8 mouse cellular contexts compared by ENCODE assay signal in genomic region chr2:128967661-128968441, GRCm38 (mm10). TPM values are rescaled to one million over a fixed set of nuclear protein-coding genes. Genes with fewer than 3 reads are reported as not detected.
DNase-seq lines count a peak whose midpoint lies in the region; ATAC-seq and TF ChIP-seq lines count a peak whose summit lies in the region.

Gene Gm10762, minus strand, starts transcription at chr2:128967725.

- peak within 1 kb of the TSS; percentile 60 for H3K4me2 ChIP-seq in forebrain, postnatal 0 days (ENCODE audit: low read depth)
- peak within 1 kb of the TSS; percentile 75 for H3K4me2 ChIP-seq in lung, postnatal 0 days (replicated peaks; ENCODE audit: low read depth, low read length)

- ATAC-seq in forebrain, postnatal 0 days = peak; percentile 53
- ATAC-seq in lung, postnatal 0 days = peak; percentile 84

- H3K4me3 ChIP-seq in ES-E14 (ENCODE audit: insufficient read depth in 1 of 2, low read depth in 1 of 2, low read length in 2 of 2, poor library complexity in 1 of 2, severe bottlenecking in 1 of 2) = peak within 1 kb of the TSS; percentile 87 to 99
- H3K4me3 ChIP-seq in forebrain, postnatal 0 days (ENCODE audit: low read depth, low read length) = peak within 1 kb of the TSS; percentile 80
- H3K4me3 ChIP-seq in lung, postnatal 0 days (ENCODE audit: low read depth, low read length) = peak within 1 kb of the TSS; percentile 80

- 6% methylated on average over 78 of the region's 80 CpGs for WGBS in forebrain, postnatal 0 days
- WGBS in lung, postnatal 0 days = 5% methylated on average over 46 of the region's 80 CpGs

- no peaks in the 10 kb centered on the region for H3K9me3 ChIP-seq in ES-E14 (ENCODE audit: control insufficient read depth, insufficient read depth, low read depth, low read length)
- no peaks in the 10 kb centered on the region for H3K9me3 ChIP-seq in forebrain, postnatal 0 days (ENCODE audit: low read length)
- H3K9me3 ChIP-seq in lung, postnatal 0 days (ENCODE audit: low read length) = no peaks in the 10 kb centered on the region

- no peak for TF ChIP-seq CTCF in forebrain, postnatal 0 days (IDR thresholded peaks at IDR 0.05; ENCODE audit: low read depth)
- 0 out of 2 replicates have a peak, but pooled peaks have one; percentile 7 for TF ChIP-seq CTCF in lung, postnatal 0 days (IDR thresholded peaks at IDR 0.05)

- peak; percentile 58 for DNase-seq in ES-E14 (ENCODE audit: low read depth, low spot score)
- DNase-seq in cerebellum, adult 18-20 months = peak; percentile 80 to 84
- DNase-seq in forebrain, postnatal 0 days = peak; percentile 77
- DNase-seq in heart, postnatal 4 days = peak; percentile 85
- peak; percentile 78 for DNase-seq in layer of hippocampus, adult 9-11 months
- peak; percentile 92 for DNase-seq in lung, postnatal 0 days (ENCODE audit: low spot score)
- peak; percentile 77 for DNase-seq in ovary, postnatal 10 days (ENCODE audit: low spot score)
- peak; percentile 65 to 71 for DNase-seq in thymus, postnatal 10 days (ENCODE audit: low spot score in 2 of 2)

- H3K27me3 ChIP-seq in forebrain, postnatal 0 days (ENCODE audit: insufficient read depth, low read length) = no peaks in the 10 kb centered on the region
- no peaks in the 10 kb centered on the region for H3K27me3 ChIP-seq in lung, postnatal 0 days (replicated peaks; ENCODE audit: insufficient read depth, low read length)

- peak within 1 kb of the TSS; percentile 99 for H3K9ac ChIP-seq in ES-E14 (ENCODE audit: insufficient read depth, low read depth, low read length, poor library complexity, severe bottlenecking)
- H3K9ac ChIP-seq in forebrain, postnatal 0 days = peak within 1 kb of the TSS; percentile 100
- peak within 1 kb of the TSS; percentile 99 for H3K9ac ChIP-seq in lung, postnatal 0 days (replicated peaks; ENCODE audit: low read depth)

- H3K36me3 ChIP-seq in ES-E14 (ENCODE audit: control insufficient read depth, insufficient read depth, low read length, poor library complexity, severe bottlenecking) = no peaks in the 10 kb centered on the region
- no peaks in the 10 kb centered on the region for H3K36me3 ChIP-seq in forebrain, postnatal 0 days (ENCODE audit: insufficient read depth)
- no peaks in the 10 kb centered on the region for H3K36me3 ChIP-seq in lung, postnatal 0 days (ENCODE audit: insufficient read depth, low read length)

- in situ Hi-C loops in ES-E14 (cut with MboI; ENCODE audit: low sequenced_read_pairs in 2 of 2, unreplicated experiment in 2 of 2) = no loop called here

- peak within 1 kb of the TSS; percentile 96 for H3K27ac ChIP-seq in ES-E14 (ENCODE audit: insufficient read depth, low read depth, low read length, poor library complexity, severe bottlenecking)
- peak within 1 kb of the TSS; percentile 100 for H3K27ac ChIP-seq in forebrain, postnatal 0 days (ENCODE audit: low read depth, low read length)
- H3K27ac ChIP-seq in lung, postnatal 0 days (ENCODE audit: low read length) = peak within 1 kb of the TSS; percentile 100

- H3K4me1 ChIP-seq in ES-E14 (ENCODE audit: control insufficient read depth in 2 of 2, insufficient read depth in 2 of 2, low read length in 2 of 2, poor library complexity in 1 of 2) = peaks cover 2 to 13% of the 10 kb centered on the region in 2 experiments; a peak in 3 of 4 replicates
- H3K4me1 ChIP-seq in forebrain, postnatal 0 days (ENCODE audit: insufficient read depth) = peaks cover 15% of the 10 kb centered on the region
- no peaks in the 10 kb centered on the region for H3K4me1 ChIP-seq in lung, postnatal 0 days (ENCODE audit: insufficient read depth, low read depth, low read length)

- TF ChIP-seq EP300 in lung, postnatal 0 days (IDR thresholded peaks at IDR 0.05) = no peak

TF ChIP-seq in ES-E14, 5 proteins besides CTCF, POLR2A, EP300 and RAD21:
- TF ChIP-seq ZC3H11A (IDR thresholded peaks at IDR 0.05; ENCODE audit: borderline replicate concordance, low read depth, low read length) (no peak), ZNF384 (IDR thresholded peaks at IDR 0.05; ENCODE audit: low read depth, low read length) (peak; percentile 99), MAFK (IDR thresholded peaks at IDR 0.05; ENCODE audit: insufficient read depth, low read depth, low read length) (peak; percentile 28; the same call in 1 of the 2 replicates), CHD2 (IDR thresholded peaks at IDR 0.05; ENCODE audit: low read depth, low read length) (peak; percentile 82), HCFC1 (IDR thresholded peaks at IDR 0.05; ENCODE audit: borderline replicate concordance, insufficient read depth, low read length) (no peak)

RNA-seq across cellular contexts. Expression of gene Gm10762, which starts in this region (rescaled TPM):
- 7.3 and 9.2 TPM in 2 replicates for total RNA-seq in ES-E14 (2012; rRNA removed)
- 26.1 and 26.8 TPM in 2 replicates for total RNA-seq in forebrain, postnatal 0 days (2014; rRNA removed)
- polyA plus RNA-seq in forebrain, postnatal 0 days (2015; fragmentation: Nextera tagmentation; extraction: Ambion mirVana) = 20.1 and 22.0 TPM in 2 replicates
- 10 to 100 TPM; 12.0 to 14.9 TPM for total RNA-seq in heart, postnatal 4 days (2021)
- 15.6 and 17.3 TPM in 2 replicates for polyA plus RNA-seq in lung, postnatal 0 days (2015; fragmentation: Nextera tagmentation; extraction: Ambion mirVana)

Comparison
In these comparisons a context has a peak if more than half of its experiments do, and no peak if none do; other contexts are left out.
1. Peak in every context shown above with its lines: DNase-seq, ATAC-seq, H3K4me3 ChIP-seq and H3K27ac ChIP-seq.